Mouse (Mus musculus) gastrocnemius, postnatal 25 days (tissue): ENCODE measurements at regions not wholly inside any gene's neighbourhood (a gene's known extent, or its start where the extent isn't known, plus 50 kb on each side); places are given as distances from the start of the nearest gene placed in this dataset.

Source experiments
- DNase-seq: peaks from one replicate; pipeline ENCODE4 v3.0.0; 2022

GRCm38 (mm10) chr5:111835737-111836667 lies 102.3 kb downstream of the Gm26897 start:
- DNase-seq = no peak

- DNase-seq = no peak
Measured at GRCm38 (mm10) chr5:111836668-111837234, 103.0 kb downstream of the Gm26897 start.

GRCm38 (mm10) chr5:111842461-111842860 lies 108.7 kb downstream of the Gm26897 start:
- no peak for DNase-seq

- DNase-seq = no peak
Measured at GRCm38 (mm10) chr5:111843622-111844239, 110.0 kb downstream of the Gm26897 start.

GRCm38 (mm10) chr5:111844528-111844927 lies 110.8 kb downstream of the Gm26897 start:
- no peak for DNase-seq

GRCm38 (mm10) chr5:111848917-111849316 lies 115.2 kb downstream of the Gm26897 start:
- no peak for DNase-seq

- DNase-seq = no peak
Measured at GRCm38 (mm10) chr5:111852682-111853081, 119.0 kb downstream of the Gm26897 start.

- no peak for DNase-seq
Measured at GRCm38 (mm10) chr5:111855366-111855765, 121.6 kb downstream of the Gm26897 start.

GRCm38 (mm10) chr5:111857200-111857599 lies 123.5 kb downstream of the Gm26897 start:
- no peak for DNase-seq

GRCm38 (mm10) chr5:111860436-111860835 lies 126.7 kb downstream of the Gm26897 start:
- no peak for DNase-seq

GRCm38 (mm10) chr5:111862331-111862730 lies 128.6 kb downstream of the Gm26897 start:
- no peak for DNase-seq

GRCm38 (mm10) chr5:111863922-111864321 lies 130.2 kb downstream of the Gm26897 start:
- DNase-seq = no peak

GRCm38 (mm10) chr5:111864606-111865005 lies 130.9 kb downstream of the Gm26897 start:
- DNase-seq = no peak

GRCm38 (mm10) chr5:111869011-111869410 lies 135.3 kb downstream of the Gm26897 start:
- no peak for DNase-seq

- DNase-seq = no peak
Measured at GRCm38 (mm10) chr5:111877165-111877793, 143.6 kb downstream of the Gm26897 start.

GRCm38 (mm10) chr5:111879044-111879443 lies 145.3 kb downstream of the Gm26897 start:
- DNase-seq = no peak

- no peak for DNase-seq
Measured at GRCm38 (mm10) chr5:111880268-111880667, 146.5 kb downstream of the Gm26897 start.

- DNase-seq = peak; percentile 73
Measured at GRCm38 (mm10) chr5:111881517-111881916, 147.8 kb downstream of the Gm26897 start.

- DNase-seq = no peak
Measured at GRCm38 (mm10) chr5:111887281-111887680, 153.6 kb downstream of the Gm26897 start.

GRCm38 (mm10) chr5:111890800-111891199 lies 157.1 kb downstream of the Gm26897 start:
- DNase-seq = peak; percentile 88

- peak; percentile 74 for DNase-seq
Measured at GRCm38 (mm10) chr5:111891261-111891693, 157.6 kb downstream of the Gm26897 start.

- no peak for DNase-seq
Measured at GRCm38 (mm10) chr5:111892956-111893355, 159.2 kb downstream of the Gm26897 start.
